Mouse (Mus musculus) forelimb bud, embryonic 11.5 days (tissue): ENCODE measurements around the gene Fsip1.
A peak's percentile ranks its signal among the peaks of the same experiment; 100 is the strongest.

Experiments used
- DNase-seq: peaks from one replicate; pipeline ENCODE4 v3.0.0-alpha.2; 2012; ENCODE audit warnings: low read depth, low spot score

The Fsip1 gene

DNA sequence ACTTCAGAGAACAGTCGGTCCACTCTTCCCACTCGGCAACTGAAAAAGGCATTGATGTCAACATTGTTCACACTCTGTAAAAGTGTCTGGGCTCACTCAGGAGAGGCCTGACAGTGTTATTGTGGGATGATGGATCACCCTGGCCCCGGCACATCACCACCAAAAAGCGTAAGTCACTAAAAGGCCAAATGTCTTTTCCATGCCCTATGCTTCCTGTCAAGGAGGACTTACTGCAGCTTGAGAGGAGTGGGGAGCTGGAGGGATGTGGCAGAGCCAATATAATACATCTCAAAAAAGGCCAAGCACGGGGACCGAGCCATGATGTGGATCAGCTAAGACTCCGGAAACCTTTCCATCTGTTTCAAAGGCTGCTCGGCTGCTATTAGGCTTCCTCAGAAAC is 2.2 kb downstream of the Fsip1 start:
- DNase-seq: no peak

DNA sequence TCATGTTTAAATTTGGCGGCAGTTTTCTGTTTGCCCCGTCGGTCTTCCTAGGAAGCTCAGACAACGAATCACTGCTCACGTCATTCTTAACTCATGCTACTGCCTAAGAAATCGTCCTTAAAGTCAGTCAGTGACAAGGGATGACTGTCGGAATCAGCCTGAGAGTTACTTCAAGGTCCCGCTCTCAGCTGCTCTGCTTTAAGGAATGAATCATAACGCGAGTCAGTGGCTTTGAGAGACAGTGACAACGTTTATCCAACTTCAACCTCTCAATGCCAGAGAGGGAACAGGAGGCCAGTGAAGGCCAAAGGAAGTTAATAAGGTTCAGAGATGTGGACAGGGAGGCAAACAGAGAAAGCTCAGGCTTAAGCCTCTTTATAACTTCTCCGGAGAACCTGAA is 7.8 kb downstream of the Fsip1 start:
- DNase-seq: no peak

DNA sequence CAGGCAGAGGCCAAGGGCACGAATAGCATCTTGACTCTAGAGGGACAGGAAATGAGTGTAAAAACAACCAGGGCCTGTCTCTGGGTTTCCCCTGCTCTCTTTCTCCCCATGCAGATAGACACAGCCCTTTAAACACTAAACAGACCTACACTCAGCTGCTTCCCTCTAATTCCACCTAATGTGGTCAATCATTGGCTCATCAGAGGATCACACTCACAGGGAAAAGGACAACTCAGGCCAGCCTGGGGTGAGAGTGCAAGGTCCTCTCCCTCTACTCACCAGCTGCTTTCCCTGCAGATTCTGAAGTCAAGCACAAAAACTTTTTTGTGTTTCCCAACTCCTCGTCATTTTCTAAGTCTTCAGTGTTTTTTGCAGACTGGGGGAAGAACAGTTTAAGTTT is 8.8 kb downstream of the Fsip1 start:
- DNase-seq: no peak

DNA sequence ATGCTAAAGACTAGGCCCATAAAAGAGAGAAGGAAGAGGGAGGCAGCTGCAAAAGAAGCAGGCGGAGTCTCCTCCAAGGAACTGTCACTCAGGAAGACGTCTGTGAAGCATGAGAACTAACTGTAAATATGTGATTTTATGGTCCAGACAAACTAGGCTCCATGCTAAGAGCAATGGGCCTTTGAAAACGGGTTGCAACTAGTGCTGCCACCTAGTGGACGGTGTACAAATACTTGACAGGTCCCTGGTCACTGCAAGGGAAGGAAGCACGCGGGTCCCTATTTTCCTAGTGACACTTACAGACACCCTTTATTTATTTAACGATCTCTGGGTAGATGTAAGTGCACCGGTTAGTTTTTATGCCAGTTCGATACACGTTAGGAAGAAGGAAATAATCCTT is 10.9 kb downstream of the Fsip1 start:
- DNase-seq: peak; percentile 82

DNA sequence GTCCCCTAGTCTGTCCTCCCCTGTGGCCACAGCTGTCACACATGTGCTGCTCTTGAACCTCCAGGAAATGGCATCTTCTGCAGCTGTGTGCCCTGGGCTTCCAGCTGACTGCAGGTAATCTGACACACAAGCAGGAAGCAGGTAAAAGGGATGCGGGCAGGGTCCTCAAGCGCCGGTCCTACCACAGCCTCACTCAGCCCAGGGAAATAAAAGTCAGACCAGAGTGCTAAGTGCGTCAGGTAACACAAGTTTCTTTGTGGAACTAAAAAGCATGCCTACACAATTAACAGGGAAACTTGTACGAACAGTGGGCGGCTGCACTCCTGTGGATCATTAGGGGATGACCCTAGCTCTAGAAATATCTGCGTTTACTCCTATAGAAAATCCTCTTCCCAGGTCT is 20.6 kb downstream of the Fsip1 start:
- peak; percentile 35 for DNase-seq

DNA sequence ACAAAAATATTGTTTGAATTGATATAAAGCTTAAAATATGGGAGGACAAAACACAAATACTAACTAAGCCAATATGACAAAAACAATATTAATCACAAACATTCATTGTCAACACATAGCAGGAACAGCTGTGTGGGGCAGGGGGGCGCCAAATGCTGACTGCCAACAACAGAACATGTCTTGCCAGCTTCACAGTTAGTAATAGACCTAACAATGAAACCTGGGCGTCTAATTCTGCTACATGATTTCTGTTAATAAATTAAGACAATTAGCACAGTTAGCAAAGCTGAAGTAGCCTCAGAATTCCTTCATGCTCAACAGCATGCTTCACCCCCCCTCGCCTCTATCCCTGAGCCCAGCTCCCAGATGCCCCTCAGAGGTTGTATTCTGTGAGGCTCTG is 21.2 kb downstream of the Fsip1 start:
- no peak for DNase-seq

DNA sequence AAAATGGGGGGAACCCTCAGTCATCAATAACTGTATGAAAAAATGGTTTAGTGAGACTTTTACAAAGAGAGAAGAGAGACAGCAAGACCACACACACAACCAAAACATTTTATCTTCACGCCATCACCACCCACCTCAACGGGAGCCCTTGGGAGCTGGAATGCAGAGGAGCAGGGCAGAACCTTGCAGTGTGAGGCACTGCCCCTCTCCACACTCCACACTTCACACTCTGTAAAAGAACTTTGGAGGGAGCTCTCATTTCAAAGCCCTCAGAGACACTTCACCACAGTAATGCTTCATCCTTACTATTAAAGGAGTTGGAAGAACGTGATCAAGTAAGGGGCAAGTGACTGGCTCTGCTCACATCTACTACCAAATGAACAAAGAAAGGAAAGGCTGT is 26.2 kb downstream of the Fsip1 start:
- DNase-seq: no peak

DNA sequence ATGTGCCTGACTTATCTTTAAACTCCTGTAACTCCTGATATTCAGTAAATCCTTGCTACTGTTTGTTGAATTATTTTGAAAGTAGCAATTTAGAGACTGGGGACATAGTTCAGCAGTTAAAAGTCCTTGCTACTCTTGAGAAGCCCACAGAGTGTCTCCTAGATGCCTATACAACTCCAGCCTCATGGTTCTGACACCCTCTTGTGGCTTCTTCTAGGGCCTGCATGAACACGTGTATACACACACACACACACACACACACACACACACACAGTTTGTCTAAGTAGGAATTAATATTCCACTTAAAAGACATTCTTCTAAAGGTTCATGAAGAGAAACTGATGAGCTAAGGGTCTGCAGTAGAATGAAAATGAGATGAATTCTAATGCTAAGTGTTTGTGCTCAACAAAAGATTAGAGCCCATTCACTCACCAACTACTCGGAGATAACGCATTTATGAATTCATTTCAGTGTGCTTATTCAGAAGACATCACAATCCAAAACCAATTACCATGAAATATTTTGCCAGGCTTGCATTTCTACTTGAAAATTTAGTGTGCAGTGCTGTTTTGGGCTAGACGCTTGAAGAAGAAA is 28.2 kb downstream of the Fsip1 start:
- DNase-seq: no peak

DNA sequence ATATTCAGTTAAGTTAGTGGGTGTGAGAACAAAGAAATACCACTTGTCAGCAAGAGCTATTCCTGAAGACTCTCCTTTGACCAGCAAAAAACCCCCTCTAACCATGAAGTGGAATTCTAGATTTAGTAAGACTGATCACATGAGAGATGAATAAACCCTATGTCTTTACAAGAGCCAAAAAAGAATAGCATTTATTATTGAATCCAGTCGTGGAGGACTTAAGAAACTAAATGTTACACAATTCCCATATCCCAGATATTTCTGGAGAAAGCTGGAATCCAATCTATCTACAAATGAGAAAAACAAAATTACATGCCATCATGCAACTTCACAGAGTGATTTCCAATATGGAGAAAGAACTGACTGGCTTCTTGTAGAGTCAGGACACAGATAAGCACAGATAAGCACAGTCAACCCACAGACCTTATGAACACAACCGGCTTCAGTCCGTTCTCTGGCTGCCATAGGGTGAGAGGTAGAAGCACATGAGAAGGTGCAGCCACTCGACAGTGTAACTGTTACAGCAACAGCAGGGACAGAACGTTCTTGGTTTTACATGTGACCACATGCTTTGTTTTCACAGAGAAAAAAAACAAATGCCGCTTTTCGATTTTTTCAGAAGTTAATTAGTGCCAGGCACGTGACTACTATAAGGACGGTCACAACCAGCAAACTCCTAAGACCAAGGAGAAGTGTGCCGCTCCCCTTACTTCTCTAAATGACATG is 31.3 kb downstream of the Fsip1 start:
- DNase-seq: no peak

DNA sequence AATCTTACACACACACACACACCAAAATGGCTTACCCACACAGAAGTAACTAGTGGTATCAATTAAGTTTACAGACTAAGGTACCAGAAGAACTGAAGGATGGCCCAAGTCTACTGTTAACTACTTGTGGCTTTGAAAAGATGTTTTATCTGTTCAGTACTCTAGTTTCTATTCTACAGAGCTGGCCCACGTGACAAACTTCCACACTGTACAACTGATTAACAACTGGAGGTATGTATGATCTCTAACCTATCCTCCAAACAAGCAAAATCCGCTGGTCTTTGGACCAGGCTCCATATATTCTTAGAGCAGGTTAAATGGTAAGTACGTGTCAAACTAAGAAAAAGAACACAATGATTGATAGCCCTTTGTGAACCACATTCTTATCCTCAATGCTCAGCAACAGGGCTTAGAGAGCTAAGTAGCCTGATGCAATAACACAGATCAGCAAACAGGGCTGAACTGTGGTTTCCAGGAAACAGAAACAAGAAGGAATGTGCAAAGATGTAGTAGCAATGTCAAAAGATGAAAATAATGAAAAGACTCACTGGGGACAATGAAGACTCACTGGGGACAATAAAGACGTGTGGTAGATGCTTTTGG is 38.7 kb downstream of the Fsip1 start:
- no peak for DNase-seq

DNA sequence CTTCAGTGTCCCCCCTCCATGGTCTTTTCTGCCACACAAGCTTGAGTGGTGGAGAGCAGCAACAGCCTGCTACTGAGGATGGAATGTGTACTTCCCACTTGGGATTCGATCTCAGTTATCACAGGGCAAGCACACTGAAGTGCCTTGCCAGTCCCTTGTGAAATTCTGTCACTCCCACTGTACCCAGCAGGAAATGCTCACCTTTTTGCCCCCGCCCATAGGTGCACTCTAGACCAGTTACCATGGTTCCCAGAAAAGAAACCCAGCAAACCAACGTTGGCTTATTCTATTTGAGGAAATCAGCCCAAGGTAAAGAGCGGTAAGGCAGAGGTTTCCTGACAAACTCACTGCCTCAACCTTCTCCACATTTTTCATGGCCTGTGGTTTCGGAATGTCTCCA is 47.1 kb downstream of the Fsip1 start:
- DNase-seq: no peak

DNA sequence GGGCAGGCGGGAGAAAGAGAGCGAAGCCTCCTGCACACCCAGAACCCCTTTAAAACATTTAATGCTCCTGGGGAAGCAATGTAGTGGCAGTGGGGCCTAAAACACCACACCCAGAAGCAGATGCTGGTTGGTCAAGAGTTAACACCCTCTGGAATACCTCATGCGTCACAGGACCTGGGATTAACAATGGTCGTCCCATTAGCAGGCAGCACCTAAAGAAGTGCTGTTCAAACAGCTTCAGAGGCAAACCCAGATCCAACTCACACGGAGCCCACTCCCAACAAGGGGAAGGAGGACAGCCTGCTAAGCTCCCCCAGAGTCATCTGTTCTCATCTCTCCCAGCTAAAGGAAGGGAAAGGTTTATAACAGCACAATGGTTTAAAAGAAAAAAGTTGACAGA is 48.1 kb downstream of the Fsip1 start:
- DNase-seq: no peak

DNA sequence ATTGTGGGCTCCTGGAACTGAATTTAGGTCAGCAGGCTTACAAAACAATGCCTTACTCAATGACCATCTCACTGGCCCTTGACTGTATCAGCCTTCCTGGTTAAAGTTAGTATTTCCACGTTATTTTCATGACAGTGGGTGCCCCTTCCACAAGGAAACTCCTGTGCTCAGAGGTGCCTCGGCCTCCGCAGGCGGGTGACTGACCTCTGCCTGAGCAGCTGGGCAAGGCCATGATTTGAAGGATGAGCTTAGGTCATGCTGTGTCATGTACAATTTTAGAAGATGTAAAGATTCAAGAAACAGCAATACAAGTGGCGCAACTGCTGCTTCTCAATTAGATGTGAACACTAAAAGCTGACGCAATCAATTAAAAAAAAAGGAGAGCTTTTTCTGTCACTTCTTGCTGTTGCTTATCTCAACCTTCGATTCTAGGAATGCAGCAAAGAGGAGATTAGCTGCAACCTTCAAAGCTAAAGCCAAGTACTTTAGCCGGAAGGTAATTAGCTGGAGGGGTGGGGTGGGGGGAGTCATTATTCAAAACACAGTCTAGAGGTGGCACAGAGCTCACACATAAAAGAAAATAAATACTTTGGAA is 50.7 kb downstream of the Fsip1 start:
- no peak for DNase-seq

DNA sequence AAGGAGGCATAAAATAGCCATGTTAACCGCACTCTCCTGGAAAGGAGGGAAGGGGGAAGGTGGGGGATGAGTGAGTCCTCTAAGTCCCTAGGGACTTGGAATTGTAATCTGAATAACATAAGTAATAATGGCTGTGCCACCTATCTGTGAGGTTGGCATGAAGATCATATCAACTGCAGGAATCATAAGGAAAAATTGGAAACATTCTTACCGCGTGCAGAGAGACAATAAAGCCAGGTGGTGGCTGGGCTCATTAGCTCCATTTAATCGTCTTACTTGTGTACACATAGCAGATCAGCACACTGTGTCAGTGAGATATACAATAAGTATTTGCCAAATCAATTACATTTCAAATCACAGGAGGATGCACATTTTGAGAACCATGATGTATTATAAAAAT is 52.1 kb downstream of the Fsip1 start:
- no peak for DNase-seq

DNA sequence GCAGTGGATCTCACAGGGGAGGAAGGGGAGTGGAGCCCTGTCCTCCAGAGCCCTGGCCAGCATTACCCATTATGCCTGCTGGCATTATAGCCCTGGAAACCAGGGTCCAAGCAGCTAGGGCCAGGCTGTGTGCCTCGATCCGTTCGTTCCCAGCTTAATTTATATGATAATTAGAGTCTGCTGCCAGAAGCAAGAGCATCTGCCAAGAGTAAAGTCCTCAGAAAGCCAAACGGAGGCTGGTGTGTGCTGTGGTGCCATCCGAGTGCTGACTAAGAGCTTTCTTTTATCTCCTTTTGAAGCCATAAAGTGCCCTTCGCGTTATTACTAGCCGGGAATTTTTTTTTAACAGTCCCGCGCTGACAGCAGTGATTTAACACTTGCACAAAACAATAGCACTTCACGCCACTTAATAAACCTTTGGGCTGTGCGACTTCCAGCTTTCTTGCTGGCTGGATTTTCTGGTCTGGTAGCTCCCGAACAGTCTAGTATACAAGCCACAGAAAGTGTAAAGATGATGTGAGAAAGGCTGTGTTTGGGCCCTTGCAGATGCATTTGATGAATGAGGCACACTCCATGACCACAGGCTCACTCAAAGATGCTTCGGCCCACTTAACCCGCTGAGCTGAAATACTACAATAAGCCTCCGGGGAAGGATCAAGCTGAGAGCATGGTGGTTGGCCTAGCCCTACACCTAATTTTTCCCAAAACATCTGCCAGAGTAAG is 52.9 kb downstream of the Fsip1 start:
- DNase-seq: peak; percentile 41

DNA sequence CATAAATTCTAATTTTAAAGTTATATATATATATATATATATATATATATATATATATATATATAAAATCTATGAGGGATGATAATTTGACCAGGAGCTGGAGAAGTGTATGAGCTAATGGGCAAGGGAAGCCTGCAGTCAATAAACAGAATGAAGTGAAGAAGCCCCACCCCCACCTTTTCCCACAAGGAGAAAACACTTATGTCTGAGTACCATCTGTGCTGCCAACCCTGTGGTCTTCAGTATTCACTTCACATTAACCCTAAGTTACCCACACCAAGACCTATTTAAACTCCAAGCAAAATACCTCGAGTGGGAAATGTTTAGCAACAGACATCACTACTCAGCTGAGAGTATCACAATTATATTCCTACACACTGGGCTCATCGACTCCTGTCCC is 53.8 kb downstream of the Fsip1 start:
- DNase-seq: no peak

DNA sequence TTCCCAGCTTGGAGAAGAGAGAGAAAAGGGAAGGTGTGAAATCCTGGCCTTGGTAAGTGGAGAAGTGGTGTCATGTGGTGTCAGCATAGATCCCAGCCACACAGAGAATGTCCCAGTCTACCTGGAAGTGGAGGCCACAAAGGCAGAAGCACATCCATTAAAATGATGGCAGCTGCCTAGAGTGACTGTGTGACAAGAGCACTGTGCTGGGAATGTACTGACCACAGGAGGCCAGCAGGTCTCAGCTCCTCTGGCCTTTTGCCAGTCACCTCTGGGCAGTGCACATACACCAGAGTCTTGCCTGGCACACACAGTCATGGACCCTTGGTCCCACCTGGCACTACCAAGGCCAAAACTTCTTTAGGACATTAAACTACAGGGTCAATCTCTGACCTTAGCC is 54.8 kb downstream of the Fsip1 start:
- DNase-seq: no peak

DNA sequence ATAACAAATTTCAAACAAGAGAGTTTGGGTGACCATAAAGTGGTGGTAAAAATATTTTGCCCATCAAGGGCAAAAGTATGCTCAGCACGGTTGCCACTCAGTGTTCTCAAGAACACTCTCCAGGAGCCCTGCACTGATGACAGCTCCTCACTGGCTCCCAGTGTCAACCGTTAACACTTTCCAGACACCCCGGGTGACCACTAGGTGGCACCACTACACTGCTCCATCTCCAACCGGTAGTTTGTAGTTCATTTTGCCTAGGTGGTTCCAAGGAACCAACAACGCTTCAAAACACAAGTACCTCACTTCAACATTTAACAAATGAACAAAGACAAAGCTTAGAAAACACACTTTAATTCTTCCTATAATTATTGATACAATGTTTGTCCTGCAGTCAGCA is 56.9 kb downstream of the Fsip1 start:
- DNase-seq: peak; percentile 86

DNA sequence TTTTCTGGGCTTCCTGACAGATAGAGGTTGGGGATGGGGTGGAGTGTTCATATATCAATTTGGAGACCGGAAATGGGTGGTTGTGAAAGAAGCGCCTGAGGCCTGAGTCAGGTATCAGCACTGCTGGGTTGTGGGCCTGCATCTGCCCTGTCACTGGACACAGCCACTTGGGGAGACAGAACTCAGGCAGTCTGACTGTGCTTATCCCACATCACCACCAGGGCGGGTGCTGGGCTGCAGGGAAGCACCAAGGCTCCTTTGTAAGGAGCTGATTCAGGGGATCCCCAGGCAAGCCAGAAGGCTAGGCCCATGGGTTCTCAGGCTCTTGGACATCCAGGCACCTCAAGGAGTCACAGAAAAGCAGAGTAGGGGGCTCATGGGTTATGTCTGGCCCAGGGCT is 59.8 kb downstream of the Fsip1 start:
- DNase-seq: no peak

DNA sequence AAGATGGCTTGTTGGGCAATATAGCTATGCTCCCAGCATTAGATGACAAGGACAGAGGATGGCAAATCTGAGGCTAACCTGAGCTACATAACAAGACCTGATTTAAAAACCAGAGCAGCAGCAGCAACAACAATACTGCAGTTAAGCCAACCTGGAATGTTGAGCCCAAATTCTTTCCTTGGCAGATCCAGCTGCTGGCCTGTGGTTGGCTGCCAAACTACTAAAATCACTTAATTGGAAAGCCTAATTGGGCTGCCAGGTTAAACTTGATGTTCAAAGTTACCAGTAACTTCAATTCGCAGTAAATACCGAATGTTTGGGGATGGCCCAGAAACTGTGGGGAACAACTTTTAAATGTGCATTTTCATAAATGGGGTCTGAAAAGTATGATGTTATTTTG is 74.6 kb downstream of the Fsip1 start:
- DNase-seq: no peak

DNA sequence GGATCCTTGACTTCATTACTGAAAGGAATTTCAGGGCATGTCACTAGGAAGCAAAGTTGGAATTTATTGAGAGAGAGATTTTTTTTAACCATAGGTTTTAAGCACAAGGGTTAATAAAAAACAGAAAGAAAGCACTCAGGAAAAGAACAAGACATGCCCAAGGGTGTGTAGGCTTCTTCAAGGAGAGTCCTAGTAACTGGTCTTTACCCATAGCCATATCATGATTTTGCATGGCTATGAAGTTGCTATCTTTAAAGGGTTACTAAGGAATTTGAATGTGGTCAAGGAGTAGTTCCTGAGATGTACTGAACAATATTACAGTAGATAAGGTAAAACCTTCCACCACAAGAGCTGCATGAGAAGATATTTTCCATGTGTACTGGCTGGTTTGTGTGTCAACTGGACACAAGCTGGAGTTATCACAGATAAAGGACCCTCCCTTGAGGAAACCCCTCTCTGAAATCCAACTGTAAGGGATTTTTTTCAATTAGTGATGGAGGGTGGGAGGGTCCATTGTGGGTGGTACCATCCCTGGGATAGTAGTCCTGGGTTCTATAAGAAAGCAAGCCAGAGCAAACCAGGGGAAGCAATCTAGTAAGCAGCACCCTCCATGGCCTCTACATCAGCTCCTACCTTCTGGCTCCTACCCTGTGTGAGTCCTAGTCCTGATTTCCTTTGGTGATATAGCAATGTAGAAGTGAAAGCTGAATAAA is 76.7 kb downstream of the Fsip1 start:
- no peak for DNase-seq

DNA sequence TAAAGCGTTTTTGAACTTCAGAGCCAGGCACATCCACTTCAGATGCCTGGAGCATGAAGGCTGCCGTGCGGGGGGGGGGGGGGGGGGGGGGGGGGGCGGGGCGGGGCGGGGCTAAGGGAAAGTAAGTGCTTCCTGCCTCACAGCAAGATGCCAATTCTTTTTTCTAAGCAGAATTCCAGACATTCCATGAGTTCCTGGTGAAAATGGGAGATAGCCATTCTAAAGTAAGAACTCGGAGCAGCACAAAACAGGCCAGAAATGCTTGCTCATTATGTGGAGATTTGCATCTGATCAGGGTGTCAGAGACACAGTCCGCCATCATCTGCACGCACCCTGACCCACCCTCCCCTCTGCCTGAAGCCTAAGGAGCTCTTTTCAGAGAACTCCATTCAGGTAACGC is 77.3 kb downstream of the Fsip1 start:
- peak; percentile 70 for DNase-seq
